Mouse (Mus musculus): ENCODE measurements at regions not wholly inside any gene's neighbourhood (a gene's known extent, or its start where the extent isn't known, plus 50 kb on each side); places are given as distances from the start of the nearest gene placed in this dataset.
"Not testable (repeated sequence)": the region's sequence is repeated elsewhere in the genome, so short reads cannot be mapped to it uniquely, and the experiment has no call there.

DNA sequence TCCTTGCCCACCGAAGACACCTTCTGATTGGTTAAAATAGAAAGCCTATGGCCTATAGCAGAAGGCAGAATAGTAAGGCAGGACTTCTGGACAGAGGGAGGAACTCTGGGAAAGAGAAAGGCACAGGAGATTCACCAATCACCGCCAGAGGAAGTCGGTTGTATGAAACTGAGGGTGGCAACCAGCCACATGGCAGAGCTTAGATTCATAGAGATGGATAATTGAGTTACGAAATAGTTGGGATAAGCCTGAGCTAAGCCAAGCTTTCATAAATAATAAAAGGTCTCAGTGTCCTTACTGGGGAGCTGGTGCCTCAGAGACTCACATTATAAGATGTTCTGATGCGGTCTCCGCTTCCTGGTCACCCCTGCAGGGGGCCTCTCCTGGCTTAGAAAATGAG is 98.7 kb upstream of the Stt3b start:
- Histone ChIP-seq H3K4me2 (ENCODE audit: low read depth, low read length) (no peak overlapping the region), H3K36me3 (ENCODE audit: insufficient read depth, low read length) (no peaks in the 10 kb centered on the region), H3K27me3 (ENCODE audit: insufficient read depth, low read length) (no peaks in the 10 kb centered on the region), H3K4me3 (ENCODE audit: low read length) (no peak overlapping the region), H3K27ac (no peak overlapping the region), H3K9ac (replicated peaks; ENCODE audit: low read length) (no peak overlapping the region), H3K4me1 (ENCODE audit: insufficient read depth, low read length) (no peaks in the 10 kb centered on the region), H3K9me3 (ENCODE audit: low read length) (no peaks in the 10 kb centered on the region)
- ATAC-seq (no peak), DNase-seq (ENCODE audit: low spot score) (no peak)
- WGBS = 78% methylated on average over 6 of the region's 6 CpGs
- TF ChIP-seq CTCF (IDR thresholded peaks at IDR 0.05; ENCODE audit: low read depth) = no peak

DNA sequence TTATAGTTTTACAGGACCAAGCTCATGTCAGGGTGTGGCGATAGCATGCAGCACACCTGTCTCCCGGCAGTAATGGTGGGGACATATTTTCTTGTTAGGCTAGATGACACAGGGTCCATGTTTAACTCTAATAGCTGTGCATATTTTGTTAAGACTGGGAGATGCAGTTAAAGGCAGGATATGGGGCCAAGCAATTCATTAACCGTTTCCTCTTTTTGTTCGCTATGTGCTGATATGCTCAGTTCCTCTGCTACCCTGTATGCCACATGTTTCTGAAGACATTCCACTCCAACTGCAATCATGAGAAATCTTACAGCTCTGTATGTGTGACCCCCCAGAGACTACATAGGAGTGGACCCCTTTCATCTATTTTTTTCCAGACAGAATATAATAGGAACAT is 104.0 kb upstream of the Stt3b start:
- Histone ChIP-seq H3K9ac (replicated peaks; ENCODE audit: low read length) (no peak overlapping the region), H3K4me1 (ENCODE audit: insufficient read depth, low read length) (no peaks in the 10 kb centered on the region), H3K36me3 (ENCODE audit: insufficient read depth, low read length) (no peaks in the 10 kb centered on the region), H3K4me2 (ENCODE audit: low read depth, low read length) (no peak overlapping the region), H3K4me3 (ENCODE audit: low read length) (no peak overlapping the region), H3K9me3 (ENCODE audit: low read length) (no peaks in the 10 kb centered on the region), H3K27me3 (ENCODE audit: insufficient read depth, low read length) (no peaks in the 10 kb centered on the region), H3K27ac (no peak overlapping the region)
- 96% methylated on average over 4 of the region's 4 CpGs for WGBS
- TF ChIP-seq CTCF (IDR thresholded peaks at IDR 0.05; ENCODE audit: low read depth) = no peak
- no peak for ATAC-seq
- no peak for DNase-seq (ENCODE audit: low spot score)

DNA sequence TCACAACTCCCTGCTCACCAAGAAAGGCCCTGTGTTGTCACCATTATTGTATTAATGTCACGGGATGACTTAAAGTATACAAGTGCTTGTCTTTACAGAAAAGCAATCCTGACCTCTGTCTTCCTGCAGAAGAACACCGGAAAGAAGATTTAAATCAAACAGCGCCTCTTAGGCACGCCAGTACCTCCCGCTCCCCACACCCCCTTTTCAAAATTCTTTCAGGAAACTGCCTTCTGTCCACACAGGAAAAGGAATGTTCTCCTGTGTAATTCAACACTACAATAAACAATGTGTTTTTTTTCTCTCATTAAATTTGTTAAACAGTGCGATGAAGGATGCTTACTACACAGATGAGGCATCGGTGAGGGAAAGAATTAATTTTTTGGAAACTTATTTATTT is 112.6 kb upstream of the Stt3b start:
- no peak for DNase-seq (ENCODE audit: low spot score)
- TF ChIP-seq CTCF (IDR thresholded peaks at IDR 0.05; ENCODE audit: low read depth) = no peak
- peaks cover 2% of the 10 kb centered on the region; the same call in 1 of the 2 replicates for H3K9me3 ChIP-seq (ENCODE audit: low read length)
- H3K4me1 ChIP-seq (ENCODE audit: insufficient read depth, low read length) = no peaks in the 10 kb centered on the region
- 85% methylated on average over 7 of the region's 7 CpGs for WGBS
- no peak for ATAC-seq
- H3K27me3 ChIP-seq (ENCODE audit: insufficient read depth, low read length) = no peaks in the 10 kb centered on the region
- no peaks in the 10 kb centered on the region for H3K36me3 ChIP-seq (ENCODE audit: insufficient read depth, low read length)
- no peak overlapping the region for H3K4me2 ChIP-seq (ENCODE audit: low read depth, low read length)
- no peak overlapping the region for H3K27ac ChIP-seq
- no peak overlapping the region for H3K4me3 ChIP-seq (ENCODE audit: low read length)
- H3K9ac ChIP-seq (replicated peaks; ENCODE audit: low read length) = no peak overlapping the region

DNA sequence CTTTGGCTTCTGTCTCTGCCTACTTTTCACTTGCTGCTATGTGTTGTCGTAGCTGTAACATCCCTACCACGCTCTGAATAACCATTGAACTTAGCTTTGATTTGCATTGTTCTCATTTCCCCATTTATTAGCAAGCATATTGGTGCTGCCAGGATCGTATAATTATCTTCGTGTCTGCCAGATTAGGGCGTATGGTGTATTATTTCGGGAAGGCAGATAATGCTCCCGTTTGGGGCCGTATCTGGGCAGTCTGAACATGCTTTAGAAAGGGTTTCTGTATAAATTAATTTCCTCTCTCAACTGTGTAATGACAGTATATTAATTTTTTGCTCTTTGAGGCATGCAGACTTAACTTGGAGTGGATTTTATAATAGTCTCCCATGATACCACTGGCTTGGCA is 116.5 kb upstream of the Stt3b start:
- no peak overlapping the region for H3K9ac ChIP-seq (replicated peaks; ENCODE audit: low read length)
- no peaks in the 10 kb centered on the region for H3K4me1 ChIP-seq (ENCODE audit: insufficient read depth, low read length)
- WGBS = 59% methylated on average over 8 of the region's 8 CpGs
- no peaks in the 10 kb centered on the region for H3K27me3 ChIP-seq (ENCODE audit: insufficient read depth, low read length)
- no peaks in the 10 kb centered on the region for H3K9me3 ChIP-seq (ENCODE audit: low read length)
- no peak overlapping the region for H3K4me3 ChIP-seq (ENCODE audit: low read length)
- H3K27ac ChIP-seq = no peak overlapping the region
- H3K36me3 ChIP-seq (ENCODE audit: insufficient read depth, low read length) = no peaks in the 10 kb centered on the region
- DNase-seq (ENCODE audit: low spot score) (no peak), ATAC-seq (no peak)
- TF ChIP-seq CTCF (IDR thresholded peaks at IDR 0.05; ENCODE audit: low read depth) = no peak
- no peak overlapping the region for H3K4me2 ChIP-seq (ENCODE audit: low read depth, low read length)

DNA sequence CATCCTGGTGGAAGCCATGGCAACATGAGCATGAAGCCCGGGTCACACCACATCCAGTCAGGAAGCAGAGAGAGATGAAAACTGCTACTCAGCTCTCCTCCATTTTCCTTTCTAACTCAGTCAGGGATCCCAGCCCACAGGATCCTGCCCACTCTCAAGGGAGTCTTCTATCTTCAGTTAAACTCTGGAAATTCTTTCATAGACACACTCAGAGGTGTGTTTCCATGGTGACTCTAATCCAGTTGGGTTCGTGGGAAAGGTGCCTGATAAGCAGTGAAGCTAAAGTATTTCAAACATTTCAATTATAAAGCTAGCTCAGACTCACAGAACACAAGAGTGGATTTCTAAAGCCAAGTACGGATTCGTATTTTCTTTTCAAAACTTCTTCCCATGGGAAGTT is 120.0 kb upstream of the Stt3b start:
- Histone ChIP-seq H3K27me3 (ENCODE audit: insufficient read depth, low read length) (no peaks in the 10 kb centered on the region), H3K4me3 (ENCODE audit: low read length) (no peak overlapping the region), H3K9ac (replicated peaks; ENCODE audit: low read length) (no peak overlapping the region), H3K36me3 (ENCODE audit: insufficient read depth, low read length) (no peaks in the 10 kb centered on the region), H3K27ac (no peak overlapping the region), H3K4me1 (ENCODE audit: insufficient read depth, low read length) (no peaks in the 10 kb centered on the region), H3K9me3 (ENCODE audit: low read length) (no peaks in the 10 kb centered on the region), H3K4me2 (ENCODE audit: low read depth, low read length) (no peak overlapping the region)
- TF ChIP-seq CTCF (IDR thresholded peaks at IDR 0.05; ENCODE audit: low read depth) = no peak
- no peak for ATAC-seq
- WGBS = 57% methylated on average over 4 of the region's 4 CpGs
- no peak for DNase-seq (ENCODE audit: low spot score)

DNA sequence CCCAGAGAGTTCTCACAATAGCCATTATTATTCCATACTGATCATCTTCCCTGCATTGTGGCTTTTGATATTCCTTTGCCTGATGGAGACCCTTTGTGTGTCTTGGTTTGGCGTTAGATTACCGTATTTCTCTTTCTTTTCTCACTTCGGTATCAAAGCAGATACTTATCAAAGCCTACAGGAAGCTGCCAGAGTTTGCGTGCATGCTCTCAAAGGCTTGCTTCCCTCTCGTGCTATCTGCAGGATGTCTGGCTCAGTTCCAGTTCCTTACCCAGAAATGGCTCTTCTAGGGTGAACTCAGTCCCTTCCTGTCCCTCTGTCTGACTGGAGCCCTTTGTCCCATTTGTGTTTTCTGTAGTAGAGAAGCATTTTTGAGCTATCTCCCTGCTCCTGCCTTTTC is 124.5 kb upstream of the Stt3b start:
- Histone ChIP-seq H3K4me3 (ENCODE audit: low read length) (no peak overlapping the region), H3K27me3 (ENCODE audit: insufficient read depth, low read length) (no peaks in the 10 kb centered on the region), H3K4me1 (ENCODE audit: insufficient read depth, low read length) (no peaks in the 10 kb centered on the region), H3K9ac (replicated peaks; ENCODE audit: low read length) (no peak overlapping the region), H3K27ac (no peak overlapping the region), H3K9me3 (ENCODE audit: low read length) (0 out of 2 replicates have a peak, but pooled peaks cover 6% of the 10 kb centered on the region), H3K36me3 (ENCODE audit: insufficient read depth, low read length) (no peaks in the 10 kb centered on the region), H3K4me2 (ENCODE audit: low read depth, low read length) (no peak overlapping the region)
- DNase-seq (ENCODE audit: low spot score) (no peak), ATAC-seq (no peak)
- no peak for TF ChIP-seq CTCF (IDR thresholded peaks at IDR 0.05; ENCODE audit: low read depth)
- WGBS = 24% methylated on average over 5 of the region's 5 CpGs

DNA sequence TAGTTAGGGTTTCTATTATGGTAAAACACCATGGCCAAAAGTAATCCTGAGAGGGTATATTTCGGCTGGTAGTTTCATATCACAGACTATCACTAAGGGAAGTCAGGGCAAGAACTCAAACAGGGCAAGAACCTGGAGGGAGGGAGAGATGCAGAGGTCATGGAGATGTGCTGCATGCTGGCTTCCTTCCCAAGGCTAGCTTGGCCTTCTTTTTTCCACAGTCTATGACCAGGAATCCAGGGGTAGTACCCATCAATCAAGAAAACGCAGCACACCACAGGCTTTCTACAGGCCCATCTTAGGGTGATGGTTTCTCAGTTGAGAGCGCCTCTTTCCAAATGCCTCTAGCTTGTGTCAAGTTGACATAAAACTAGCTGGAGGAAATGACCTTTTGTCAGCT is 126.1 kb upstream of the Stt3b start:
- Histone ChIP-seq H3K4me2 (ENCODE audit: low read depth, low read length) (no peak overlapping the region), H3K9ac (replicated peaks; ENCODE audit: low read length) (no peak overlapping the region), H3K27me3 (ENCODE audit: insufficient read depth, low read length) (no peaks in the 10 kb centered on the region), H3K9me3 (ENCODE audit: low read length) (0 out of 2 replicates have a peak, but pooled peaks cover 6% of the 10 kb centered on the region), H3K4me1 (ENCODE audit: insufficient read depth, low read length) (no peaks in the 10 kb centered on the region), H3K4me3 (ENCODE audit: low read length) (no peak overlapping the region), H3K36me3 (ENCODE audit: insufficient read depth, low read length) (no peaks in the 10 kb centered on the region), H3K27ac (no peak overlapping the region)
- ATAC-seq = no peak
- 90% methylated on average over 3 of the region's 3 CpGs for WGBS
- TF ChIP-seq CTCF (IDR thresholded peaks at IDR 0.05; ENCODE audit: low read depth) = no peak
- DNase-seq (ENCODE audit: low spot score) = no peak

DNA sequence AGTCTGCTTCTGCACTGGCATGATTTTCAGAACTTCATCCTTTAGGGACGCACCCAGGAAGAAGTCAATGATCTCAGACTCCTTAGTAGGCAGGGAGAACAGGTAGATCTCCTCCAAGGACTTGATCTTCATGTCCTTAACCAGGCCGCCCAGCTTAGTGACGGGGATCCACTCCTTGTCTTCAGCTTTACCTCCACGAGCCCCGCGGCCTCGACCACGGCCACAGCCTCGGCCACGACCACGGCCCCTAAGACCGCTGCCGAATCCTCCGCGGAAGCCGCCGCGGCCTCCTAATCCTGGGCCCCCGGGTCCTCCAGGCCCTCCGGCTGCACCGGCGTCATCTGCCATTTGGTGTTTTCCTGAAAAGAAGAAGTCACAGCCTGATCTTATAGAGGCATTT is 128.0 kb upstream of the Stt3b start:
- not testable (repeated sequence) for ATAC-seq; H3K9ac ChIP-seq (replicated peaks; ENCODE audit: low read length); DNase-seq (ENCODE audit: low spot score); H3K27ac ChIP-seq; H3K4me2 ChIP-seq (ENCODE audit: low read depth, low read length); H3K27me3 ChIP-seq (ENCODE audit: insufficient read depth, low read length); H3K36me3 ChIP-seq (ENCODE audit: insufficient read depth, low read length); H3K4me1 ChIP-seq (ENCODE audit: insufficient read depth, low read length); H3K4me3 ChIP-seq (ENCODE audit: low read length); H3K9me3 ChIP-seq (ENCODE audit: low read length)
- 98% methylated on average over 22 of the region's 22 CpGs for WGBS

Measured in hindbrain, postnatal 0 days (tissue).